Mouse (Mus musculus): ENCODE measurements at regions not wholly inside any gene's neighbourhood (a gene's known extent, or its start where the extent isn't known, plus 50 kb on each side); places are given as distances from the start of the nearest gene placed in this dataset.

DNA sequence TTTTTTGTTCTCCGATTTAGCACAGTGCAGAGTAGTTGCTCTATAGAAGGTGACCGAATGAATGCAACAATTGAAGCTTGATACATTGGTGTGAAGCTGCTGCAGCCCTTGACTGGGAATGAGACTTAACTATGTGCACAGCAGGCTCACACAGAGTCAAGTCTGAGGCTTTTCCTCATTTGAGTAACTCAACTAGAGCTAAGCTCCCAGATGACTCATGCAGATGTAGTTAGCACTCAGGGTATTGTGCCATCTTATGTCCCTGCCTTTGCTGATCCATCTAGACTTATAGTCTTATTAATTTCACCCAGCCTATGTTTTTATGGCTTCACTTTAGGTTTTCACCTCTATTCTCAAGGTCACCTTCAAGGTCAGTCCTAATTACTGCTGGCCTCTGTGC lies 152.8 kb upstream of the Pgrmc2 start:
- no peak for TF ChIP-seq CTCF (IDR thresholded peaks at IDR 0.05; ENCODE audit: low read depth, low read length)
- TF ChIP-seq POLR2A (IDR thresholded peaks at IDR 0.05; ENCODE audit: extremely low read depth, insufficient read depth, low read length): no peak
